Mouse (Mus musculus): ENCODE results near the gene Dars. TPM values are rescaled to one million over a fixed set of nuclear protein-coding genes. Genes with fewer than 3 reads are reported as not detected.
"Not testable (repeated sequence)": the region's sequence is repeated elsewhere in the genome, so short reads cannot be mapped to it uniquely, and the experiment has no call there.

Dars gene
- total RNA-seq, 4 experiments from 2014 or later: 60.3 to 73.0 (median 68.2) TPM

DNA sequence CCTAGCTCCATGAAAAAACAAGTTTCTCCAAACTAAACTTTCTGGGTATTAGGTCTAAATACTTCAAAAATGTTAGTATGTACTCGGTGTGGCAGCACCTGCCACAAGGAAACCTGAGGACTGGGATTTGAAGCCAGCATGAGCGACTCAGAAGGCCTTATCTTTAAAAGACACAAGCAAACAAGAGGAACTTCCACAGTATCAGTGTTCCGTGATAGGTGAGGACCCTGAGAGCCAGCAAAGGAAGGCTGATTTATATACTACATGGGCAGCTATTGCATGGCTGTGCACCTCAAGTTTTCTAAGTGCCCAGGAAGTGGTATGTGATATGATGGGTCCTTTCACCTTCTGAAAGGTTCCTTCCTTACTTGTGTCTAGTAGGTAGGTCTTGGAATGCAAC lies 64.1 kb downstream of the Dars start:
- no peak for DNase-seq (ENCODE audit: low spot score in 2 of 2)

DNA sequence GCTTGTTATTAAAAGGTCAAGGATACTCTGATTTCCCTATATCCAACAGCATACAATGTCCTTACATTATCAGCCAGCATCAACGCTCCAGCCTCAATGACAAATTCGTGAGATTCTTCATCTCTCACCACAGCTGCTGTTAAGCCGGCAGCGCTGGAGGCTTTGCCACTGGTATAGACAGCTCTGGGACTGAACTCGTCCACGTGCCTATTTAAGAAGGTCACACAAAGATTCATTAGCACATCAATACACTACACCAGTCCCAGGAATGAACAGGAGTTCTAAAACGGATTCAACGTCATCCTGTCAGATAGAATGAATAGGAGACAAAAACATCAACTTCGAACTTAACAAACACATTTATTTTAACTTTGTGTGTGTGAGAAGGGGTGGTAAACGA lies 72.9 kb downstream of the Dars start:
- DNase-seq (ENCODE audit: low spot score in 2 of 2): no peak

DNA sequence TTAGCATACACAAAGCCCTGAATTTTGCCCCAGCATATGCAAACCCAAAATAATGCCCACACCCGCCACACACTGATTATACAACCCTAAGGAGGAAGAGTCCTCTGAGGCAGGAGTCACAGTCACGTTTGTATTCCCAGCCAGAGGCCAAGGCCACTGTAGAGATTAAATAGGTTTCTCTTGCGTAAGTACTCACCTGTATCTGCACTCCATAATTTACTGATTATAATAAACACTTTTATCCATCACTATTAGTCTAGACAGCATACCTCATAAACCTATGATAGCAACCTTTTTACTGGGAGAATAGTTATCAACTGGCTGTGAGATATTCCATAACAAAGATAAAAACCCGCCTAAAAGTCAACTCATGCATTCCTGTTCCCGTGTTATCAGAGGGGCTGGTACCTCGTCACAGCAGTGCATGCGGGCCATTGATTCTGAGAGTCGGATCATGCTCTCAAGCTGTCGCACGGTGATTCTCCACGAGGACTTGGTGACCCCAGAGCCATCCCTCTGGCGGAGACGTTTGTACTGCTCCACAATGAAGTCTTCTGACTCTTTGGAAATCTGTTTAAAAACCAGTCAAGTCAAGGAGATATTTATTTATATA lies 79.4 kb downstream of the Dars start:
- no peak for DNase-seq (ENCODE audit: low spot score in 2 of 2)

DNA sequence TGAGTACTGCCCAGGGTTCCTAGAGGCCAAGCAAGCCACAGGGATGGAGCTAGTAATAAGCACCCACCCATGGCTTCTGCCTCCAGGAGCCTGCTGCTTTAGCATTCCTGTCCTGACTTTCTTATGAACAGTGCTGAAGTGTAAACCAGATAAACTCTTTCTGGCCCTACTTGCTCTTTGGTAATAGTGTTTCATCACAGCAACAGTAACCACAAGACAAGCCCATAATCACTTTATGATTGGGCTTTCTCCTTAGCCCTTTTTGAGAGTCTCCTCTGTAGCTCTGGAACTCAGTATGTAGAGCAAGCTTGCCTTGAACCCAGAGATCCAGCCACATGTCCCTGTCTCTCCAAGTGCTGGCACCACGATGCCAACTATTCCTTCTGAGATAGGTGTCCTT lies 86.9 kb downstream of the Dars start:
- DNase-seq (ENCODE audit: low spot score in 2 of 2): no peak

DNA sequence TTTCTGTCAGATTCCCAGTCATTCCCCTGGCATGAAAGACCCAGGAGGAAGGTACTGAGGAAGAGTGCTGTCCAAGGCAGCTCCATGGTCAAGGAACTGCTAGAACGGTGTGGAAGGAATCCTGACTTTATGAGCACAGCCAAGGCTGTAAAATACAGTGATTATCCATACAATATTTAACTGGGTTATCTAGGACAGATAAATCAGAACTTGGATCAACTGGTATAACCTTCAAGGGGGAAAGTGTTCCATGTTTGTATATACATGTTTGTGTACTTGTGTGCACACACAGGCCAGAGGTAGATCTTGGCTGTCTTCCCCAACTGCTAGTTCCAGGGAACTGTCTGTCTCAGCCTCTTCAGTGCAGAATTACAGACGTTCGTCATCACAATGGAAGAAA lies 89.0 kb downstream of the Dars start, which contains the start of gene Lct:
TSS of gene Lct (minus strand) at position 101 of the 400 bp plus-strand sequence.
- no peak for DNase-seq (ENCODE audit: low spot score in 2 of 2)

DNA sequence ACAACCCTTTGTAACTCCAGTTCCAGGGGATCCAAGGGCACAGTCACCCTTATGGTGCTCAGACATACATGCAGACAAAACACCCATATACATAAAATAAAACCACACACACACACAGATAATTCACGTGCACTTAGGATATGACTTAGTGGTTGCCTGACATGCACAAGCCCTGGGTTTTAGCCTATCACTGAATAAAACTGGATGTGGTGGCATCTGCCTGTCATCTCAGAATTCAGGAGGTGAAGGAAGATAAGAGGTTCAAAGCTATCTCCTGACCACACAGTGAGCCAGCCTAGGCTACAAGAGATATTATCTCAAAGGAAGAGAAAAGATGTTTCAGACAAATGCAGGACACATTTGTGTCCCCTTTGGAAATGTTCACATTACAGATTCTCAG lies 90.0 kb downstream of the Dars start:
- no peak for DNase-seq (ENCODE audit: low spot score in 2 of 2)

DNA sequence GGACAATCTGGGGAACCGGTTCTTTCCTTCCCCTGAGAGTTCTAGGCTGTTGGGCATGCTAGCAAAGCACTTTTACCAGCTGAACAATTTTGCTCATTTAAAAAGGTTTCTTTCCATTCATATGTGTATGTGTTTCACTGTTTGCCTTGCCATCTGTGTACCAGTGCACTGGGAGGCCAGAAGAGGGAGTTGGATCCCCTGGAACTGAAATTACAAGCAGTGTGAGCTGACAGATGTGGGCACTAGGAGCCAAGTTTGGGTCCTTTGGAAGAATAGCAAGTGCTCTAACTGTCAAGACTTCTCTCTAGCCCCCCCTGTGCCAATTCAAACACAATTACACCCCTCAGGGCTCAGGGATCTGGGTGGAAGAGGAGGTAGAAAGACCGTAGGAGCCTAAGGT lies 92.4 kb downstream of the Dars start:
- no peak for DNase-seq (ENCODE audit: low spot score in 2 of 2)

DNA sequence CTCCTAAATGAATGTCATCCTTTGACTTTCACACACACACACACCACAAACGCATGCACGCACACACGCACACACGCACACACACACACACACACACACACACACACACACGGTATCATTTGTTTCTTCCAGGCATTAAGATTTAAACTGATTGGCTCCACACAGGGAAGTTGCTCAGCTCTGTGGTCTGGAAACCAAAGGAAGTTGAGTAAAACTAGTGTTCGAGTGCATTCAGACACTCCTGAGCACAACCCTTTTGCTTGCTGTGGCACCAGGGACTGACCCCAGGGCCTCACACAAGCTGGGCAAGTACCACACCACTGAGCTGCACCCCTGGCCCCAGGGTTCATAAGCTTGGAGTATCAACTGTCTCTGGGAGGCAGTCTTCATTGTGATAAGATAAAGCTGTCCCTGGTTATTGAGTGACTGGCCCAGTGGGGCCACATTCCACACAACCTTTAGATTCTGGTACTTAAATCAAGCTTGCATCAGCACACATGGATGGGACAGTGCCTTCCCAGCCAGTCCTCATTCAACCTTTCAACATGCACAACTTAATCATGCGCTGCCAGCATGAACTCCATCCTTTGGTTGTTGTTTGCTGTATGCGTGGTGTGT lies 94.0 kb downstream of the Dars start:
- DNase-seq (ENCODE audit: low spot score in 2 of 2): no peak

DNA sequence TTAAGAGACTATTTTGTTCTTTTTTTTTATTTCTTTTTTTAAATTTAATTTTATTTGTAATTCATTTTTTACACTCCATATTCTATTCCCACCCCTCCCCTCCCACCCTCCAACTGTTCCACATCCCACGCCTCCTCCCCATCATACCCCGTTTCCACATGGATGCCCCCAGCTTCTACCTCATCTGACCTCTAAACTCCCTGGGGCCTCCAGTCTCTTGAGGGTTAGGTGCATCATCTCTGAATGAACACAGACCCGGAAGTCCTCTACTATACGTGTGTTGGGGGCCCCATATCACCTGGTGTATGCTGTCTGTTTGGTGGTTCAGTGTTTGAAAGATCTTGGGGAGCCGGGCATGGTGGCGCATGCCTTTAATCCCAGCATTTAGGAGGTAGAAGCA lies 97.9 kb downstream of the Dars start:
- not testable (repeated sequence) for DNase-seq (ENCODE audit: low spot score in 2 of 2)

DNA sequence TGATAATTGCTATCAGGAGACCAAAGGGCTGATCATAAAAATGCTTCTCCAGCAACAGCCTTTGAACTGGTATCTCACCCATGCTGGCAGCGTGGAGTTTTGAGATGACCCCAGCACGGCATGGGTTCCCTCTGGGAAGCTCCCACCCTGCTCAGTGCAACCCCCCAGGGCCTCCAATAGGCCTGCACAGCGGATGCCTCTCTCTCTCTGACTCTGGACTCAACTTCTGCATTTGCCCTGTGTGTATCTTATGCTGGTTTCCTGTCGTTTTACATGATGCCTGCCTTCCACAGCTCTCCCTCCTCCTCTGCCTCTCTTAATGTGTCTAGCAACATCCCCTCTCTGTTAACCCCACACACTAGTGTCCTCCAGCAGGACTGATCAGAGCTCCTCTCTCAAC lies 102.5 kb downstream of the Dars start:
- no peak for DNase-seq (ENCODE audit: low spot score in 2 of 2)

Other genes starting within 250 kb of the Dars start
- gene Ubxn4, start 173.4 kb downstream of the Dars start, total RNA-seq (2022): 10 to 100 TPM; 43.3 to 46.7 (median 44.2) TPM
- gene Lct, start 89.0 kb downstream of the Dars start, total RNA-seq (2022): not detected
- gene Mcm6, start 57.7 kb downstream of the Dars start, total RNA-seq (2022): 1 to 10 TPM; 1.7 to 2.2 (median 1.9) TPM
- gene Cxcr4, start 174.9 kb upstream of the Dars start, total RNA-seq (2022): 1 to 10 TPM in 3 of 4 experiments, under 1 TPM in 1; 0.89 to 2.1 (median 1.7) TPM